Mouse (Mus musculus) erythroblast, adult 5-6 weeks (primary cell): Measurements from ENCODE around the gene Kcnj10. TPM values are rescaled to one million over a fixed set of nuclear protein-coding genes. Genes with fewer than 3 reads are reported as not detected.
A peak's percentile ranks its signal among the peaks of the same experiment; 100 is the strongest.

Source experiments
- ATAC-seq: replicated peaks from 2 replicates; pipeline ENCODE4 v1.8.0; 2016; ENCODE audit warnings: moderate number of reproducible peaks, mild to moderate bottlenecking, moderate TSS enrichment, inconsistent platforms; ENCODE audit not compliant: poor library complexity, low FRiP score, severe bottlenecking
- total RNA-seq, 2 experiments: library from RNA; stranded (forward) in 1 of 2; stranded (reverse) in 1 of 2; fragments of 150-400 nt in 1 of 2; fragments of 200-764, 138-1000 nt in 1 of 2; gene quantifications; 2 replicates each; pipeline versions ENCODE4 v1.2.3 to v1.2.4; 2015 to 2017; ENCODE audit warnings: low replicate concordance in 2 of 2

The Kcnj10 gene
- total RNA-seq, 2 experiments from 2014 or later: 0.85 to 5.6 TPM

- ATAC-seq: no peak
Observed at GRCm38 (mm10) chr1:172358341-172358740, 17.3 kb downstream of the Kcnj10 start.

- ATAC-seq: peak; percentile 77
Observed at GRCm38 (mm10) chr1:172364684-172365083, 23.7 kb downstream of the Kcnj10 start.

DNA sequence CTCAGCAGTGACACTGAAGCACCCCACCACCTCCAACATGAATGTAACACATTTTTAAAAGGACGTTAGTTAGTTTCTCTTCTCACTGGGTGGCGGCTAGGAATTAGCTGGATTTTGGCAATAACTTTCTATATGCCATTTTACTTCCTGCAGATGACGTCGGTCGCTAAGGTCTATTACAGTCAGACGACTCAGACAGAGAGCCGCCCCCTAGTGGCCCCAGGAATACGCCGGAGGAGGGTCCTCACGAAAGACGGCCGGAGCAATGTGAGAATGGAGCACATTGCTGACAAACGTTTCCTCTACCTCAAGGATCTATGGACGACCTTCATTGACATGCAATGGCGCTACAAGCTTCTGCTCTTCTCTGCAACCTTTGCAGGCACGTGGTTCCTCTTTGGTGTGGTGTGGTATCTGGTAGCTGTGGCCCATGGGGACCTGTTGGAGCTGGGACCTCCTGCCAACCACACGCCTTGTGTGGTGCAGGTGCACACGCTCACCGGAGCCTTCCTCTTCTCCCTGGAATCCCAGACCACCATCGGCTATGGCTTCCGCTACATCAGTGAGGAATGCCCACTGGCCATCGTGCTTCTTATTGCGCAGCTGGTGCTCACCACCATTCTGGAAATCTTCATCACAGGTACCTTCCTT is 27.9 kb downstream of the Kcnj10 start:
- ATAC-seq: no peak

DNA sequence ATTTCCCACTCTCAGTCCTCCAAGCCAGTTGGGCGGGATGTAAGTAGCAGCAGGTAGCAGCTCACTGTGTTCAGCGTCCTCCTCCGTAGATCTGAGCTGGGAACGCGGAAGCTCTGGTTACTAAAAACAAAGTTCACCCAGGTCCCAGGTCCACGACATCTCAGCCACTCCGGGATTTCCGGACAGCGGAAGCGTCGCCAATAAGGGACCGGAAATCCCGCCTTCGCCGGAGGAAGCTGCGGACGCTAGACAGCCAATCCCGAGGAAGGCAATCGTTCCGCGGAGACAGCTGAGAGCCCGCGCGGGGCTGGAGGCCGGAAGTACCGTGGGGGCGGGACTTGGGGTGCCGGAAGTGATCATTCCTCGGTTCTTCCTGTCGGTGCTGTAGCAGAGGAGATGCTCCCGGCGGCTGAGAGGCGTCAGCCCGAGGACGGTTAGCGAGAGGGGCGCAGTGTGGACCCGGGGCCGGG is 35.2 kb downstream of the Kcnj10 start, which contains the start of gene Pigm:
Gene Pigm (plus strand): TSS at position 349 of the 470 bp plus-strand sequence.
- ATAC-seq: peak; percentile 98

DNA sequence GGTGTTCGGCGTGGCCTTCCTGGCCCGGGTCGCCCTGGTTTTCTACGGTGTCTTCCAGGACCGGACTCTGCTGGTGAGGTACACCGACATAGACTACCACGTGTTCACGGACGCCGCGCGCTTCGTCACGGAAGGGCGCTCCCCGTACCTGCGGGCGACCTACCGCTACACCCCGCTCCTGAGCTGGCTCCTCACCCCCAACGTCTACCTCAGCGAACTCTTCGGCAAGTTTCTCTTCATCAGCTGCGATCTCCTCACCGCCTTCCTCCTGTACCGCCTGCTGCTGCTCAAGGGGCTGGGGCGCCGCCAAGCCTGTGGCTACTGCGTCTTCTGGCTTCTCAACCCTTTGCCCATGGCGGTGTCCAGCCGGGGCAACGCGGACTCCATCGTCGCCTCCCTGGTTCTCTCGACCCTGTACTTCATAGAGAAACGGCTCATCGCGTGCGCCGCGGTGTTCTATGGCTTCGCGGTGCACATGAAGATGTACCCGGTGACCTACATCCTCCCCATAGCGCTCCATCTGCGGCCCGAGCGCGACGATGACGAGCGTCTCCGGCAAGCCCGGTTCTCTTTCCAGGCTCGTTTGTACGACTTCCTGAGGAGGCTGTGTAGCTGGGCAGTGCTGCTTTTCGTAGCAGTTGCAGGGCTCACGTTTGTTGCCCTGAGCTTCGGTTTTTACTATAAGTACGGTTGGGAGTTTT is 35.9 kb downstream of the Kcnj10 start:
- ATAC-seq: peak; percentile 47

GRCm38 (mm10) chr1:172380066-172380465 is 39.1 kb downstream of the Kcnj10 start:
- no peak for ATAC-seq

DNA sequence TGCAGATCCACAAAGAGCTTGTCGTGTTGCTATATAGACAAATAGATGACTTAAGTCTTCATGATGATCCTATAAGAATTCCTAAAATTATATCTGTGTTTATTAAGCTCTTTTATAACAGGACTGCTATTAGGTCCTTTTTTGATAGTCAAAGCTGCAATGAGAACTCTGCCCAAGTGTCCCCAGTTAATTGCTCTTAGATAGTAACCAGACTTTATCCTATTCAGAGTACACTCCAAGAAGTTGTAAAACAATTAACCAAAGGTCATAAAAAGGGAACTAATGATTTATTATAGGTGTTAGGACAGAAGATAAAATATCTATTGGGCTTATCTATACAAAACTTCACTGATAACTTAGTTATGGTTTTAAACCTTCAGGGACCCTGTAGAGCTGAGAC is 41.1 kb downstream of the Kcnj10 start:
- ATAC-seq: no peak

- ATAC-seq: no peak
Observed at GRCm38 (mm10) chr1:172387246-172387645, 46.2 kb downstream of the Kcnj10 start.

GRCm38 (mm10) chr1:172390769-172391168 is 49.8 kb downstream of the Kcnj10 start:
- no peak for ATAC-seq

DNA sequence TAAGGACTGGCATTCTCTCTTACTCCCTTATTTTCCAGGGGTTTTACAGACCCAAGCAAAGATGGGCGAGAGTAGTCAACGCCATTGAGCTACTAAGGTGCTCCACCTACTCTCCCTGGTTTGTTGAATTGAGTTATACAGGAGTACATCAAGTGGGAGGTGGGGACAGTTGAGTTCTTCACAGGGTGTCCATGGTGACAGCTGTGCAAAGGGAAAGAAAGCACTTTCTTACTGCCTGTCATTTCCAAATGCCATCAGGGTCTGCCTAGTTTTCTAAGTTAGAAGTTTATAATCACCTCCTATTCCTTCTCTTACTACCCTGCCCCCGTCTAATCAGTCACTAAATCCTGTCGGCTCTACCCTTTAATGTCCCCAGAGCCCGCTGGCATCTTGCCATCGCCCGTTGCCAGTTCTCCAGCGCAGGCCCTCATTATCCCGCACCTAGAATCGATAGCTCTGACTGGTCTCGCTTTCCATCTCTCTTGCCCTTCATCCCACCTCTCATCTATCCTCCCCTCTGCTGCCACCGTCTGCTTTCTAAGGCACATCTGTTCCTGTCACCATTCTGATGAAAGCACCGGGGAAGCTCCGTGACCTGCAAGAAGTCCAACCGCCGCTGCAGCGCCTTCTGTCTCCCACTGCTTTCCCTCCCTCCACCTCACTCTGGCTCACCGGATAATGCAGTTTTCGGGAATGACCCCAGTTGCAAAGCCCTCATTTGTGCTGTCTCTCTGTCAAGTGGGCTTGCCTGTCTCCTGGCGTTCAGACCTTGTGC is 51.0 kb downstream of the Kcnj10 start:
- ATAC-seq: no peak

DNA sequence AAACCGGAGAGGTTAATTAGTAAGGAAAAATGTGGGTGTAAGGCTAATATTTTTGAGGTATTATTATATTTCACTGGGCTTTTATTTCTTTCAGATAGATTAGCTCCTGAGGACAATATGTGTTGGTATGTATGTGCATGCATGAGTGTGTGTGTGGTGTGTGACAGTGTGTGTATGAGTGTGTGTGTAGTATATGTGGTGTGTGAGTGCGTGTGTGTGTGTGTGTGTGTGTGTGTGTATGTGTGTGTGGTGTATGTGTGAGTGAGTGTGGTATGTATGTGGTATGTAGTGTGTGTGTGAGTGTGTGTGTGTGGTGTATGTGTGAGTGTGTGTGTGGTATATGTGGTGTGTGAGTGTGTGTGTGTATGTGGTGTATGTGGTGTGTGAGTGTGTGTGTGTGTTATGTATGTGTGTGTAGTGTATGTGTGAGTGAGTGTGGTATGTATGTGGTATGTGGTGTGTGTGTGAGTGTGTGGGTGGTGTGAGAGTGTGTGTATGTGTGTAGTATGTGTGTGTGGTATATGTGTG is 51.7 kb downstream of the Kcnj10 start:
- no peak for ATAC-seq

DNA sequence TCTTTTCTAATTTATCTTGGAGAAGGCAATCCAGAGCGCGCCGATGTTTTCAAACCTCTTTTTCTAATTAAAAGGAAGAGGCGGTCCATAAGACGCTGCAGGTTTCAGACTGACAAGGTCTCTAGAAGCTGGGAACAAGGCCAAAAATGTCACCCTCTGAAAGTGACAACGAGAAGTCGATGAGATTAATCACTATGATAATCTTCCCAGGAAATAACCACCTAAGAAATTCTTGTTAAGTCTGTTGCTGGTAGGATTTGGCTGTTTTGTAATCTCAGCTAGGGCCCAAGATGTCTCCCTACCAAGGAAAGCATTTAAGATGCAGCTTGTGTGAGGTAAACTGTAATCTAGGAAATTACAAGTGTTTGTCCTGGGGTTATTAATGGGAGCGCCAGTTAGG is 52.7 kb downstream of the Kcnj10 start:
- no peak for ATAC-seq

- ATAC-seq: no peak
Observed at GRCm38 (mm10) chr1:172396996-172397752, 56.2 kb downstream of the Kcnj10 start.

GRCm38 (mm10) chr1:172406077-172406706 is 65.2 kb downstream of the Kcnj10 start:
- ATAC-seq: no peak

DNA sequence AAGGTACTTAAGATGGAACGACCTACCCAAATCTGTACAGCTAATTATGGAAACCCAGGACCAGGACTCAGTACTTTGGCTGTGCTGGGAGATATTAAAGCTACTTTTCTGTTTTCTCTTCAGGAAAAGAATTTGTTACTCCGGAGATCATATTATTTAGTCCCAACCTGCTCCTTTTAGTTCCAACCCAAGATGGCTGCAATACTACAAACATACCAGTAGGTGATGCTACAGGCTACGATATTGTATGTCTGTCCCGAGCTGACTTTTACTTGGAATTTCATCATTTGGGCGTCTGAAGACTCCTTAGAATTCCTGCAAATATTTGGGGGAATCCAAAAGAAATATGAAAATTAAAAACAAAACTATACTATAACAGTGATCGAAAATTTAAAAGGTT is 68.0 kb downstream of the Kcnj10 start:
- ATAC-seq: 0 out of 2 replicates have a peak, but pooled peaks have one; percentile 58

- ATAC-seq: no peak
Observed at GRCm38 (mm10) chr1:172409431-172409830, 68.4 kb downstream of the Kcnj10 start.

- ATAC-seq: no peak
Observed at GRCm38 (mm10) chr1:172410806-172411205, 69.8 kb downstream of the Kcnj10 start.

DNA sequence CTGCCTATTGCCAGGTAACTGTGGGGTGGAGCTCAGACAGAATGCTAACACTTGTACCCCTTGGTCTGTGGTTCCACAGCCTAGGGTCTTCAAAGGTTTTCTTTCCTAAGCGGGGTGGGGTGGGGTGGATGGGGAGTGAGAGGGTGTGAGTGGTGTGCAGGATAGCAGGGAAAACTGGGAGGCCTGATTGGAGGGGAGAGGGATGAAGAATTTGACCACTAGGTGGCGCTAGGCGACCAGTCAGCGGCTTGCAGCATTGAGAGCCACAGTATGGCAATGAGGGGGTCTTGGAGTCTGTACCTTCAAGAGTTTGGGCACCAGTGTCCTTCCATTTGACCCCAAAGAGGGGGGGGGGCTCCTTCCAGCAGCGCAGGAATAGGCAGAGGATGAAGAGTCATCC is 71.2 kb downstream of the Kcnj10 start:
- peak; percentile 56 for ATAC-seq
